Mouse (Mus musculus): ENCODE measurements around the gene Gsx2. TPM values are rescaled to one million over a fixed set of nuclear protein-coding genes. Genes with fewer than 3 reads are reported as not detected.

Gsx2 gene
- polyA plus RNA-seq (2014; fragmentation: Illumina TruSeq; extraction: RNeasy Lipid Tissue Mini Kit (QIAGEN cat#74804); ENCODE audit: low read depth, low replicate concordance), result not detected

DNA sequence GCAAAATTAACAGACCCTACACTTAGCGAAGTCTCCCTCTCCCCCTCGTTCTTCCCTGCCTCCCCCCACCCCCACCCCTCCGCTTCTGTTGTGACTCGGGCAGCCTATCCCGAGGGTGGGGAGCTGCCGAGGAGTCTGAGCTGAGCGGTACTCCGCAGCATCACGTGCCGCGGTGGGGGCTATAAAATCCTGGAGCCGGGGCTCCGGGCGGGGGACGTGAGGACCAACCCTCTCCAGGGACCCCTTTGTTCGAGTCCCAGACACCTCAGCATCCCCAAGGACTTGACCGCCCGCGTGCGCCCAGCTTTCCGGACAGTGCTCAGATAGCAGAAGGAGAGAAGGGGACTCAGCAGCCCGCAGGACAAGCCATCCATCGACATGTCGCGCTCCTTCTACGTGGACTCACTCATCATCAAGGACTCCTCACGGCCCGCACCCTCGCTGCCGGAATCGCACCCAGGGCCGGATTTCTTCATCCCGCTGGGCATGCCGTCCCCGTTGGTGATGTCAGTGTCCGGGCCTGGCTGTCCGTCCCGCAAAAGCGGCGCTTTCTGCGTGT is at the start of gene Gsx2:
Gene Gsx2 (plus strand): TSS at position 219 of the 559 bp plus-strand sequence.

GRCm38 (mm10) chr5:75044310-75044904 is 31.0 kb upstream of the Gsx2 start, which contains the start of gene Chic2:
Chic2 (minus strand) TSS chr5:75044774.

Other genes starting within 250 kb of the Gsx2 start
- gene Chic2, start 30.8 kb upstream of the Gsx2 start, polyA plus RNA-seq (2014; fragmentation: Illumina TruSeq; extraction: RNeasy Lipid Tissue Mini Kit (QIAGEN cat#74804); ENCODE audit: low read depth, low replicate concordance), result 21.6 TPM
- gene Pdgfra, start 76.7 kb downstream of the Gsx2 start, polyA plus RNA-seq (2014; fragmentation: Illumina TruSeq; extraction: RNeasy Lipid Tissue Mini Kit (QIAGEN cat#74804); ENCODE audit: low read depth, low replicate concordance), result 2.6 TPM